ENCODE assay signal across 8 mouse cellular contexts in genomic region chr11:118145771-118146351, GRCm38 (mm10). TPM values are rescaled to one million over a fixed set of nuclear protein-coding genes. Genes with fewer than 3 reads are reported as not detected.
DNase-seq lines count a peak whose midpoint lies in the region; ATAC-seq and TF ChIP-seq lines count a peak whose summit lies in the region.

No protein-coding gene starts in this region.

- H3K27me3 ChIP-seq in hindbrain, embryonic 14.5 days (ENCODE audit: control insufficient read depth, insufficient read depth, low read length), result no peaks in the 10 kb centered on the region

- 72% methylated on average over 16 of the region's 16 CpGs for WGBS in hindbrain, embryonic 14.5 days

- TF ChIP-seq CTCF in bone marrow macrophage, adult 2 months (IDR thresholded peaks at IDR 0.05; ENCODE audit: low read depth, low read length), result no peak

- H3K9me3 ChIP-seq in hindbrain, embryonic 14.5 days (ENCODE audit: control insufficient read depth, low read length), result no peaks in the 10 kb centered on the region

- no peak overlapping the region for H3K4me2 ChIP-seq in hindbrain, embryonic 14.5 days (replicated peaks)

- no peak overlapping the region for H3K9ac ChIP-seq in hindbrain, embryonic 14.5 days

- peak overlapping the region; percentile 66 for H3K4me3 ChIP-seq in bone marrow macrophage, adult 2 months (ENCODE audit: insufficient read depth, low read length)
- H3K4me3 ChIP-seq in hindbrain, embryonic 14.5 days (replicated peaks; ENCODE audit: low read length), result no peak overlapping the region

- H3K4me1 ChIP-seq in bone marrow macrophage, adult 2 months (ENCODE audit: control insufficient read depth, insufficient read depth, low read length), result peaks cover 47% of the 10 kb centered on the region
- peaks cover 5% of the 10 kb centered on the region; the same call in 1 of the 2 replicates for H3K4me1 ChIP-seq in hindbrain, embryonic 14.5 days (replicated peaks; ENCODE audit: control insufficient read depth, insufficient read depth, low read length)

- TF ChIP-seq POLR2A in bone marrow macrophage, adult 2 months (IDR thresholded peaks at IDR 0.05; ENCODE audit: borderline replicate concordance, low read depth, low read length), result no peak

- no peaks in the 10 kb centered on the region for H3K36me3 ChIP-seq in hindbrain, embryonic 14.5 days (replicated peaks; ENCODE audit: control insufficient read depth, insufficient read depth)

- ATAC-seq in erythroblast, adult 5-6 weeks (replicated peaks; ENCODE audit: low FRiP score, poor library complexity, severe bottlenecking), result no peak
- no peak for ATAC-seq in hindbrain, embryonic 14.5 days (ENCODE audit: low FRiP score)

- H3K27ac ChIP-seq in bone marrow macrophage, adult 2 months (ENCODE audit: insufficient read depth, low read depth, low read length), result peak overlapping the region; percentile 92
- no peak overlapping the region for H3K27ac ChIP-seq in hindbrain, embryonic 14.5 days

- peak; percentile 93 for DNase-seq in CD4-positive, CD25-positive, alpha-beta regulatory T cell, adult 2 months (ENCODE audit: low read depth, low spot score)
- peak; percentile 53 for DNase-seq in heart, postnatal 4 days
- peak; percentile 83 to 86 for DNase-seq in lung, adult 18-20 months
- peak; percentile 36 to 46 for DNase-seq in spleen, postnatal 14 days (ENCODE audit: low spot score in 2 of 2)
- no peak for DNase-seq in right cerebral cortex, adult 2 months (ENCODE audit: low spot score in 2 of 2)
- no peak for DNase-seq in hindbrain, embryonic 14.5 days (ENCODE audit: low spot score)

RNA-seq across cellular contexts. Expression of gene Dnah17, which starts 15.4 kb away (rescaled TPM):
- 0.29 and 0.41 TPM in 2 replicates for polyA plus RNA-seq in bone marrow macrophage, adult 2 months (2012; ENCODE audit: insufficient read depth, insufficient read length, missing spikeins)
- under 1 TPM; 0.05 TPM for total RNA-seq in heart, postnatal 4 days (2021)
- total RNA-seq in erythroblast, adult 5-6 weeks (2015; ENCODE audit: low replicate concordance), result under 0.01 TPM in 1 of 2 replicates, not detected in the other
- total RNA-seq in erythroblast, adult 5-6 weeks (2017; ENCODE audit: low replicate concordance), result not detected in 2 replicates
- 0.15 and 0.21 TPM in 2 replicates for polyA plus RNA-seq in hindbrain, embryonic 14.5 days (2014; fragmentation: Nextera tagmentation; extraction: Ambion mirVana)

Comparison
In these comparisons a context has a peak if more than half of its experiments do, and no peak if none do; other contexts are left out.
1. DNase-seq: peak in CD4-positive, CD25-positive, alpha-beta regulatory T cell, adult 2 months (single experiment), heart, postnatal 4 days (single experiment), lung, adult 18-20 months (2 of 2) and spleen, postnatal 14 days (2 of 2); none in right cerebral cortex, adult 2 months (0 of 2) and hindbrain, embryonic 14.5 days (single experiment).